Comparison of ENCODE assay signal across 24 mouse cellular contexts in genomic region chr8:12323238-12323637, GRCm38 (mm10). TPM values are rescaled to one million over a fixed set of nuclear protein-coding genes. Genes with fewer than 3 reads are reported as not detected.
DNase-seq lines count a peak whose midpoint lies in the region; ATAC-seq and TF ChIP-seq lines count a peak whose summit lies in the region.
"Had no signal": no experiment of that assay in that cellular context is flagged by ENCODE, and none has a peak within 500 bp of the region (broad histone marks: within the 10 kb centered on the region; RNA-seq: fewer than 3 reads in every experiment).

No protein-coding gene starts in this region.

- 16% methylated on average over 3 of the region's 3 CpGs for WGBS in forebrain, embryonic 13.5 days
- 47% methylated on average over 3 of the region's 3 CpGs for WGBS in forebrain, embryonic 11.5 days
- 47% methylated on average over 3 of the region's 3 CpGs for WGBS in hindbrain, embryonic 12.5 days
- 46% methylated on average over 3 of the region's 3 CpGs for WGBS in hindbrain, embryonic 11.5 days
- WGBS in forebrain, embryonic 15.5 days = 7% methylated on average over 3 of the region's 3 CpGs
- 35% methylated on average over 3 of the region's 3 CpGs for WGBS in hindbrain, embryonic 15.5 days

- H3K36me3 ChIP-seq in forebrain, embryonic 13.5 days (ENCODE audit: poor library complexity, severe bottlenecking) = no peaks in the 10 kb centered on the region
- no peaks in the 10 kb centered on the region for H3K36me3 ChIP-seq in forebrain, embryonic 11.5 days (ENCODE audit: control insufficient read depth, insufficient read depth, low read length)
- no peaks in the 10 kb centered on the region for H3K36me3 ChIP-seq in hindbrain, embryonic 12.5 days
- no peaks in the 10 kb centered on the region for H3K36me3 ChIP-seq in hindbrain, embryonic 11.5 days (ENCODE audit: control insufficient read depth, insufficient read depth, low read length)
- no peaks in the 10 kb centered on the region for H3K36me3 ChIP-seq in forebrain, embryonic 15.5 days
- no peaks in the 10 kb centered on the region for H3K36me3 ChIP-seq in hindbrain, embryonic 15.5 days
- H3K36me3 ChIP-seq: embryonic facial prominence, embryonic 12.5 days; heart, embryonic 12.5 days; intestine, embryonic 15.5 days had no signal

- DNase-seq in forebrain, embryonic 11.5 days (ENCODE audit: low spot score) = no peak
- no peak for DNase-seq in hindbrain, embryonic 11.5 days (ENCODE audit: low spot score)
- DNase-seq in lung, postnatal 10 days = no peak
- no peak for DNase-seq in left cerebral cortex, adult 2 months (ENCODE audit: extremely low spot score in 1 of 2, low spot score in 2 of 2)
- DNase-seq: cerebellum, adult 11-12 months; cerebellum, adult 9-10 months; gastrocnemius, postnatal 10 days; heart, adult 2 months; kidney, adult 18-20 months had no signal

- TF ChIP-seq CTCF in left cerebral cortex, adult 2 months (IDR thresholded peaks at IDR 0.05) = no peak

- intact Hi-C loops in left cerebral cortex, adult 2 months (cut with DNase I) = no loop called here

- peak; percentile 19; the same call in 1 of the 2 replicates for ATAC-seq in forebrain, embryonic 13.5 days
- no peak for ATAC-seq in forebrain, embryonic 11.5 days (replicated peaks; ENCODE audit: low FRiP score)
- ATAC-seq in hindbrain, embryonic 12.5 days (ENCODE audit: low FRiP score) = 0 out of 2 replicates have a peak, but pooled peaks have one; percentile 14
- no peak for ATAC-seq in hindbrain, embryonic 11.5 days (ENCODE audit: low FRiP score)
- peak; percentile 42 for ATAC-seq in forebrain, embryonic 15.5 days (replicated peaks)
- 0 out of 2 replicates have a peak, but pooled peaks have one; percentile 2 for ATAC-seq in hindbrain, embryonic 15.5 days (ENCODE audit: low FRiP score, low read depth)
- ATAC-seq: intestine, embryonic 15.5 days had no signal

- 0 out of 2 replicates have a peak, but pooled peaks cover 5% of the 10 kb centered on the region for H3K9me3 ChIP-seq in forebrain, embryonic 13.5 days (replicated peaks)
- no peaks in the 10 kb centered on the region for H3K9me3 ChIP-seq in forebrain, embryonic 11.5 days (ENCODE audit: control insufficient read depth, low read length)
- H3K9me3 ChIP-seq in hindbrain, embryonic 12.5 days (replicated peaks) = no peaks in the 10 kb centered on the region
- no peaks in the 10 kb centered on the region for H3K9me3 ChIP-seq in hindbrain, embryonic 11.5 days (ENCODE audit: control insufficient read depth, low read length)
- no peaks in the 10 kb centered on the region for H3K9me3 ChIP-seq in forebrain, embryonic 15.5 days
- H3K9me3 ChIP-seq in hindbrain, embryonic 15.5 days = no peaks in the 10 kb centered on the region
- H3K9me3 ChIP-seq: embryonic facial prominence, embryonic 12.5 days; intestine, embryonic 15.5 days had no signal

- no peak overlapping the region for H3K9ac ChIP-seq in forebrain, embryonic 13.5 days
- H3K9ac ChIP-seq in forebrain, embryonic 11.5 days (ENCODE audit: low read length) = no peak overlapping the region
- H3K9ac ChIP-seq in hindbrain, embryonic 12.5 days = no peak overlapping the region
- no peak overlapping the region for H3K9ac ChIP-seq in hindbrain, embryonic 11.5 days (ENCODE audit: low read depth, low read length)
- no peak overlapping the region; the same call in 1 of the 2 replicates for H3K9ac ChIP-seq in forebrain, embryonic 15.5 days (replicated peaks)
- no peak overlapping the region for H3K9ac ChIP-seq in hindbrain, embryonic 15.5 days
- H3K9ac ChIP-seq: embryonic facial prominence, embryonic 12.5 days; heart, embryonic 12.5 days; intestine, embryonic 15.5 days had no signal

- peaks cover 93% of the 10 kb centered on the region for H3K4me1 ChIP-seq in forebrain, embryonic 13.5 days
- peaks cover 36% of the 10 kb centered on the region for H3K4me1 ChIP-seq in forebrain, embryonic 11.5 days (replicated peaks; ENCODE audit: control insufficient read depth, insufficient read depth, low read length)
- peaks cover 47% of the 10 kb centered on the region for H3K4me1 ChIP-seq in hindbrain, embryonic 12.5 days
- H3K4me1 ChIP-seq in hindbrain, embryonic 11.5 days (replicated peaks; ENCODE audit: control insufficient read depth, insufficient read depth, low read length) = peaks cover 18% of the 10 kb centered on the region
- peaks cover 82% of the 10 kb centered on the region for H3K4me1 ChIP-seq in forebrain, embryonic 15.5 days
- H3K4me1 ChIP-seq in hindbrain, embryonic 15.5 days (replicated peaks) = peaks cover 61% of the 10 kb centered on the region

- peak overlapping the region; percentile 55 for H3K4me2 ChIP-seq in forebrain, embryonic 13.5 days
- no peak overlapping the region for H3K4me2 ChIP-seq in forebrain, embryonic 11.5 days (ENCODE audit: low read depth, low read length, severe bottlenecking)
- H3K4me2 ChIP-seq in hindbrain, embryonic 12.5 days (replicated peaks) = no peak overlapping the region
- H3K4me2 ChIP-seq in hindbrain, embryonic 11.5 days (replicated peaks; ENCODE audit: low read depth, low read length) = no peak overlapping the region
- no peak overlapping the region for H3K4me2 ChIP-seq in forebrain, embryonic 15.5 days (replicated peaks)
- no peak overlapping the region for H3K4me2 ChIP-seq in hindbrain, embryonic 15.5 days
- H3K4me2 ChIP-seq: embryonic facial prominence, embryonic 12.5 days; heart, embryonic 12.5 days; intestine, embryonic 15.5 days had no signal

- peak overlapping the region; percentile 35; the same call in 1 of the 2 replicates for H3K4me3 ChIP-seq in forebrain, embryonic 13.5 days
- no peak overlapping the region for H3K4me3 ChIP-seq in forebrain, embryonic 11.5 days (ENCODE audit: low read depth, low read length)
- no peak overlapping the region for H3K4me3 ChIP-seq in hindbrain, embryonic 12.5 days
- no peak overlapping the region for H3K4me3 ChIP-seq in hindbrain, embryonic 11.5 days (ENCODE audit: low read depth, low read length)
- H3K4me3 ChIP-seq in forebrain, embryonic 15.5 days = 0 out of 2 replicates have a peak overlapping the region, but pooled peaks have one; percentile 20
- H3K4me3 ChIP-seq in hindbrain, embryonic 15.5 days = no peak overlapping the region
- H3K4me3 ChIP-seq in left cerebral cortex, adult 2 months = no peak overlapping the region
- H3K4me3 ChIP-seq: embryonic facial prominence, embryonic 12.5 days; heart, adult 2 months; heart, embryonic 12.5 days; intestine, embryonic 15.5 days had no signal

- H3K27me3 ChIP-seq in forebrain, embryonic 13.5 days = peaks cover 27% of the 10 kb centered on the region; the same call in 1 of the 2 replicates
- H3K27me3 ChIP-seq in forebrain, embryonic 11.5 days (ENCODE audit: control insufficient read depth, insufficient read depth, low read length) = peaks cover 40% of the 10 kb centered on the region
- peaks cover 71% of the 10 kb centered on the region for H3K27me3 ChIP-seq in hindbrain, embryonic 12.5 days
- peaks cover 44% of the 10 kb centered on the region for H3K27me3 ChIP-seq in hindbrain, embryonic 11.5 days (ENCODE audit: control insufficient read depth, insufficient read depth, low read length)
- H3K27me3 ChIP-seq in forebrain, embryonic 15.5 days = 0 out of 2 replicates have a peak, but pooled peaks cover 6% of the 10 kb centered on the region
- H3K27me3 ChIP-seq in hindbrain, embryonic 15.5 days = peaks cover 39% of the 10 kb centered on the region

- peak overlapping the region; percentile 67; the same call in 1 of the 2 replicates for H3K27ac ChIP-seq in forebrain, embryonic 13.5 days
- no peak overlapping the region for H3K27ac ChIP-seq in forebrain, embryonic 11.5 days (ENCODE audit: low read depth, low read length)
- no peak overlapping the region for H3K27ac ChIP-seq in hindbrain, embryonic 12.5 days
- H3K27ac ChIP-seq in hindbrain, embryonic 11.5 days (ENCODE audit: low read depth, low read length) = no peak overlapping the region
- H3K27ac ChIP-seq in forebrain, embryonic 15.5 days (replicated peaks) = peak overlapping the region; percentile 86; the same call in 1 of the 2 replicates
- H3K27ac ChIP-seq in hindbrain, embryonic 15.5 days (replicated peaks) = no peak overlapping the region
- H3K27ac ChIP-seq in left cerebral cortex, adult 2 months = no peak overlapping the region
- H3K27ac ChIP-seq: embryonic facial prominence, embryonic 12.5 days; heart, adult 2 months; intestine, embryonic 15.5 days had no signal

RNA-seq across cellular contexts. Expression of gene A230072I06Rik, which starts 44.6 kb away (rescaled TPM):
- 0.21 and 0.28 TPM in 2 replicates for polyA plus RNA-seq in forebrain, embryonic 13.5 days (2015; fragmentation: Nextera tagmentation; extraction: Ambion mirVana)
- not detected in 2 replicates for polyA plus RNA-seq in forebrain, embryonic 11.5 days (2014; fragmentation: Nextera tagmentation; extraction: Ambion mirVana)
- 0.12 TPM in 1 of 2 replicates, not detected in the other for polyA plus RNA-seq in hindbrain, embryonic 12.5 days (2016; fragmentation: Nextera tagmentation; extraction: Ambion mirVana)
- polyA plus RNA-seq in hindbrain, embryonic 11.5 days (2014; fragmentation: Nextera tagmentation; extraction: Ambion mirVana) = not detected in 2 replicates
- polyA plus RNA-seq in forebrain, embryonic 15.5 days (2015; fragmentation: Nextera tagmentation; extraction: Ambion mirVana) = 0.29 and 0.45 TPM in 2 replicates
- polyA plus RNA-seq in hindbrain, embryonic 15.5 days (2015; fragmentation: Nextera tagmentation; extraction: Ambion mirVana) = 0.10 and 0.20 TPM in 2 replicates
- total RNA-seq in left cerebral cortex, adult 2 months (2021) = not detected
- total RNA-seq: adrenal gland, postnatal 10 days; adrenal gland, postnatal 4 days; gastrocnemius, postnatal 10 days; gastrocnemius, postnatal 4 days; heart, adult 2 months; heart, postnatal 25 days; MEL had no signal
- polyA plus RNA-seq: C2C12; cortical plate, adult 2 months; embryonic facial prominence, embryonic 12.5 days; heart, adult 2 months; heart, embryonic 12.5 days; heart, embryonic 16.5 days; intestine, embryonic 15.5 days had no signal

Comparison
In these comparisons a context has a peak if more than half of its experiments do, and no peak if none do; other contexts are left out.
1. ATAC-seq: peak in forebrain, embryonic 13.5 days (single experiment), hindbrain, embryonic 12.5 days (single experiment), forebrain, embryonic 15.5 days (single experiment) and hindbrain, embryonic 15.5 days (single experiment); none in forebrain, embryonic 11.5 days (single experiment) and hindbrain, embryonic 11.5 days (single experiment).
2. H3K27ac ChIP-seq: peak in forebrain, embryonic 13.5 days (single experiment) and forebrain, embryonic 15.5 days (single experiment); none in forebrain, embryonic 11.5 days (single experiment), hindbrain, embryonic 12.5 days (single experiment), hindbrain, embryonic 11.5 days (single experiment), hindbrain, embryonic 15.5 days (single experiment) and left cerebral cortex, adult 2 months (single experiment).
3. H3K4me3 ChIP-seq: peak in forebrain, embryonic 13.5 days (single experiment) and forebrain, embryonic 15.5 days (single experiment); none in forebrain, embryonic 11.5 days (single experiment), hindbrain, embryonic 12.5 days (single experiment), hindbrain, embryonic 11.5 days (single experiment), hindbrain, embryonic 15.5 days (single experiment) and left cerebral cortex, adult 2 months (single experiment).